Mouse (Mus musculus): ENCODE measurements at regions not wholly inside any gene's neighbourhood (a gene's known extent, or its start where the extent isn't known, plus 50 kb on each side); places are given as distances from the start of the nearest gene placed in this dataset.

DNA sequence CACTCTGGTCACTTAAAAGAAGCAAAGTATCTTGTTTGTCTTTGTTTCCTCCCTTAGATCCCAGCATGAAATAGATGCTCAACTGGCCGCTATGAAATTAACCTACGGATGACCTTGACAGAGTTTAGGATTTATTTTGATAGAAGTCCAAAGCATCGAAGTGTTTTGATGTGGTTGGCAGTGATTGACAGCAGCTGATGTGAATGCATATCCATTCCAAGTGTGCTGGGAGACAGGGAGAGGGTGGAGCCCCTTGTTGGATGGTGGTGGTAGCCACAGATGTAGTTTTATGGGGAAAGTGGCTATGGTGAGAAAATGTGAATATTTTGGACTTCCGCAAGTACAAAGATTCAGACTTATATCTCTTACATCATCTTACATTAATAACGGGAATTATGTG, 197.8 kb upstream of the Irx3 start:
- no peak for DNase-seq (ENCODE audit: low read depth, low spot score)

DNA sequence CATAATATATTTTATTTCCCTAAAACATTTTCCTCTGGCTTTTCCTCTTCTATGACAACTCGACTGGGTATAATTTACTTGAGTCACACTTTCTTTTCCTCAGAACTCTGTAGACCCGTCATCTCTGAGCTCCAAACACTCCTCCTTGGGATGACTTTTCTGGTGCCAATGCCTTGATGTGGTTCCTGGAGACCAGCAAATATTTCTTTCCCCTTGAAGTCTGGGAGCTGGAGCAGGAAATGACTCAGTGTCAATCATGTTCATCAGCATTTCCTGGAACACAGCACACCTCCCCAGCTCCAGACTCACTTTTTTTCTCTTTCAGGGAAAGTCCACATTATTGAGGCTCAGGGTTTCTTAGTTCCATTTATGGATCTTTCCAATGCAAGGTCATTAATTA, 197.3 kb upstream of the Irx3 start:
- no peak for DNase-seq (ENCODE audit: low read depth, low spot score)

DNA sequence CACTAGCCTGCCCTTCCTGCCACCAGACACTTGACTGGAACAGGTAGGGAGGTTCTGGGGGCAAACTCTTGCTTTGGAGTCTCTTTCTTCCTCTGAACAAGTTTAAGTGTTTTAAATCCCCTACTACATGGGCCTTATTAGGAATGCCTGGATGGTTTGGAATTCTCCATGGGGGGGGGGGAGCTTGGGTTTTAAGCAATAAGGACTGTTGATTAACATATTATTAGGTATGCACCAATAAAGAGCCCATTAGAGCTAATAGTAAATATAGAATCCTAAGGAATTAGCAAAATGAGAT, 196.0 kb upstream of the Irx3 start:
- DNase-seq (ENCODE audit: low read depth, low spot score), result no peak

DNA sequence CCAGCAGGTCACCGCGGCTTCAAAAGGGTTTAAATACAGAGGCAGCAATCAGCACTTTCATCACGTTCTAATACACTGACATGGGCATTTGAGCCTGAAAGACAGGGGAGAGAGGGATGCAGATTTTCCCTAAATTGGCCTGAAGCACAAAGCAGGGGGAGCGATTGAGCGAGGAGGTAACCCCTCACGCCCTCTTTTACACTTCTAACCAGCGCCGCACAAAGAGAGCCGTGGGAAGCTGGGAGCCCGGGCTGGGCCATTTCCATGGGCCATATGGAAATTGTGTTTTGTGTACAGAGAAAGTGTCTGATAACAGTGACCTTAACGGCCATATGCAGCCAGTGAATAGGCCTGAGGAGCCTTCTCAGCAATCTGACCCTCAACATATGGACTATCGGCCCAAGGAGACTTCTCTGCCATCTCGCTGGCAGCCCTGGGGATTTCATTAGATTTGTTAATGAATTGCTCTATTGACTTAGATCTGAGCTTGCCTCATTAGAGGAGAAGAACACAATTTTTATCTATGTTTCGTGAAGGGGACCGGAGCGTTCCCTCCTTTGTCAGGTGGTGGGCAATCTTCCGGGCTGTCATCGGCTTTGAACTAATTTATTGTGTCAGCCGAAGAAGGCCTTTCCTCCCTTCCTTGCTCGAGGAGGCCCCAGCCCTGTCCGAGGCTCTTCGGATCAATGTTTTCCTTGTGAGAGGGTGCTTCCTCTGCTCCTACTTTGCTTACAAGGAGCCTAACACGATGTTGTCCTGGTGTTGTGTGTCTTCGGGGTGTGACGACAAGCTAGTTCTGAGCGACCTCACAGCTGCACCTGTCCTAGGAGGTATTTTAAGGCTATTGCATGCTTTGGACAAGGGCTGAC, 195.4 kb upstream of the Irx3 start:
- DNase-seq (ENCODE audit: low read depth, low spot score), result no peak

DNA sequence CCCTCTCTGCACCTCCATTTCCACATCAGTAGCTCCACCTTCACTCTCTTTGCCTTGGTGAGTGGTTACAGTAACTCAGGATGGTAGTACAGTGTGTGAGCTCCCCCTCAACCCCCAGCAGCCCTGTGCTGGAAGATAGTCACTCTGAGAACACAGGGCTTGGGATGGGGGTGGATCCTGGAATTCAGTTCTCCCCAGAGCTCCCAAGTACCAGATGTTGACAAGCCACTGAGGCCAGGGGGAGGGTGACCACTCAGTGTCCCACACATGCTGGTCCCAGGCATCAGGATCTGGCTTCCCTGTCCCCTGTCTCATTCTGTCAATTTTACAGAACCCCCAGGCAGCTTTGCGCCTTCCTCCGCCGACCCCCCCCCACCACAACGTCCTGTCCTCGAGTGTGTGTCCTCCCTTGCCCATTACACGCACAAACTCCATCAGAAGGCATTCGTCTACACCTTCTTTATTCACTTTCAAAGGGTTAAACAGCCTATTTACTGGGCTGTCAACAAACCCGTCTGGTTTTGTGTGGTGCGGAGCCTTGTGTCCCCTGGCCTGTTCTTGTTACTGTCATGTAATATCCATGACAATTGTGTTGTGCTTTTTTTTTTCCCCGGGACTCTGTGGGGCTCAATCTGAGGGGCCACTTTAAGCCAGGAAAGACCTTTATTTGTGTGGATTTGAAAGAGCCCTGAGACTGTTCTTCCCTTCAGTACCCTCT, 194.6 kb upstream of the Irx3 start:
- DNase-seq (ENCODE audit: low read depth, low spot score), result no peak

DNA sequence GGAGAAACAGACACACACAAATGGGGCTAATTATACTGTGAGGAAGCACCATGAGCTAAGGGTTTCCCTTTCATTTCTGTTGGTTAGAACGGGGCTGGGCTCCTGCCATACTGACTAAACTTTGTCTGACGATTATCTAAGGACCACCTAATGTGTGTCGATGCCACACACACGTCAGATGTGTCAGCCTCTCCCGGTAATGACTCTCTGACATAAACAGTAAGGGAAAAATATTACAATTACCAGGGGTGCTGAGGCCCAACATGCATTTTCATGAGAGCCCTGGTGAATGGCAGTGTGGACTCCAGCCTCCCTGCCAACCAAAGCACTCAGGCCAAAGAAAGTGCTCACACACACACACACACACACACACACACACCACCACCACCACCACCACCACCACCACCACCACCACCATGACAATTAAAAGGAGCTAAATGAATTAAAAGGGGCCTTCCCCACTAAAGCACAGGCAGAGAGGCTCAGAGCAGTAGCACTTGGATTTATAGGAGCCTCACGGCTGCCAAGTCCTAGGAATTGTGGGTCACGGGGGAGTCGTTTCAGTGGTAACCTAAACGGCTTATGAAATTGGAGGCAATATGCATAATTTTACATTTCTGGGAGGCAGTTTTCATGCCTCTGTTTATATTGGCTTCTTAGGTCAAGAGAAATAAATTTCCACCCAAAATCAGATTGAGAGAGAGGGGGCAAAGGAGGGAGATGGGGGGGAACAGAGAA, 193.7 kb upstream of the Irx3 start:
- DNase-seq (ENCODE audit: low read depth, low spot score), result no peak

DNA sequence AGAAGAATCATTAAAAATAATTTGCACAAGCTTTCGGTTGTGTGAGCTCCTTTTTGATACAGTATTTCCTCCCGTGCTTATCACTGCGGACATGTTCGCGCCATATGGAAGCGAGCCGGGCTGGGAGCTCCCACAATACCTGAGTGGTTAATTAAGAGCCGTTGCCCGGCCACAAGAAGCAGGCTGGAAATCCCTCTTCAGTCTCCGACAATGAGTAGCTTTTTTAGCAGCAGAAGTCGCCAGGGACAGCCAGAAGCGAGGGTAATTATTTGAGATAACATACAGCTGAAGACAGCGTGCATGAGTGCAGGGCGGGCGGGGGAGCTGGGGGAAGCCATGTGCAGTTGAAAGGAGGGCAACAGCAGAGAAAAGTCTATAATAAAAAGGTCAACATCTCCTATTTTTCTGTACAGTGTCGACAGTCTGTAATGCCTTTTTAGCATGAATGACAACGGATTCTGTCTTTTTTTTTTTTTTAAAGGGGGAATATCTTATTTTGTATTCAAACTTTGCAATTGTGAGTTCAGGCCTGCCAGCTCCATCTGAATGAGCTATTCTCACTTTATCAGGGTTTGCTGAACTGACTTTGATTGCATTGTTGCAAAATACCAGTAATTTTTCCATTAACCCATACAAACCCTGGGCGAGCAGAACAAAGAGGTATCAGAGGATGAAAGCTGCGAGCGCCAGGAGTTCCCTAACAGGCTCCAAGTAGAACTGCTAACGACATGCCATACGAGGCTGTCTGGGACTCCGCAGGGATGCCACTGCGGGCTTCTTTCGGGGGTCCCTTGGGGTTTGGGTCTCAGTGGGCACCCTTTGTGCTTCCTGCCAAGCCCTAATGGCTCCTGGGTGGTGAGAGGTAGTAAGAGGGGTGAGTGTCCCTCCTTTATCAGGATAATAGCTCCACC, 189.9 kb upstream of the Irx3 start:
- no peak for DNase-seq (ENCODE audit: low read depth, low spot score)

DNA sequence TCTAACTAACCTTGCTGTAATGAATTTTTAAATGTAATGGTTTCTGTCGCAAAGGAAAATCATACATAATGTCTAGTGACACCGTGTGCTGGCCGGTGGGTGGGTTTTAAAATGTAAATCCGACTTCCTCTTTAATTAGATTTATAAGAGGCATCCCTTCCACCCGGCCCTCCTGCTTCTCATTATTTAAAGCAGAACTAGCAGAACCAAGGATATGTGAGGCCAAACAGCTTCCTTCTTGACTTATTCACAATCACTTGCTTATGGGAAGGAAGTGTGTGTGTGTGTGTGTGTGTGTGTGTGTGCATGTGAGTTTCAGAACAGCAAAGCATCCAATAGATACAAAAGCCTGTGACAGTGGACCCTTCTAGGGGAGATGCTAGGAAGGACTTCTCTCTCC, 189.1 kb upstream of the Irx3 start:
- no peak for DNase-seq (ENCODE audit: low read depth, low spot score)

DNA sequence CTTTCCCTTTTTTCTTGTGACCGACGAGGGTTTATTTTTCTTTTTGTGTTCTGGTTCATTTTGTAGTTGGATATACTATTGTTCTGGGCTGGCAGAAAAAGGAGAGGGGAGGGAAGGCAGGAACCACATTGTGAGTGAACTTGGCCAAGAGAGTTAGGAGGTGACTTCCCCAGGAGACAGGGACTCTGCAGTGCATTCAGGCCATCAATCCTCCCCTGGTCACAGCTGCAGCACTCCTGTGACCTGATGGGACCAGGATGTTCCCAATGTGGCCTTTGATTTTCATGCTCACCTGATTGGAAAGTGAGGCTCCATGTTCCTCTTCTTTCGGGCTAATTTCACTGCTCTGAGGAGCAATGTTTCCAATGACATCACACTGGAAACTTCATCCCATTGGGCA, 188.2 kb upstream of the Irx3 start:
- no peak for DNase-seq (ENCODE audit: low read depth, low spot score)

DNA sequence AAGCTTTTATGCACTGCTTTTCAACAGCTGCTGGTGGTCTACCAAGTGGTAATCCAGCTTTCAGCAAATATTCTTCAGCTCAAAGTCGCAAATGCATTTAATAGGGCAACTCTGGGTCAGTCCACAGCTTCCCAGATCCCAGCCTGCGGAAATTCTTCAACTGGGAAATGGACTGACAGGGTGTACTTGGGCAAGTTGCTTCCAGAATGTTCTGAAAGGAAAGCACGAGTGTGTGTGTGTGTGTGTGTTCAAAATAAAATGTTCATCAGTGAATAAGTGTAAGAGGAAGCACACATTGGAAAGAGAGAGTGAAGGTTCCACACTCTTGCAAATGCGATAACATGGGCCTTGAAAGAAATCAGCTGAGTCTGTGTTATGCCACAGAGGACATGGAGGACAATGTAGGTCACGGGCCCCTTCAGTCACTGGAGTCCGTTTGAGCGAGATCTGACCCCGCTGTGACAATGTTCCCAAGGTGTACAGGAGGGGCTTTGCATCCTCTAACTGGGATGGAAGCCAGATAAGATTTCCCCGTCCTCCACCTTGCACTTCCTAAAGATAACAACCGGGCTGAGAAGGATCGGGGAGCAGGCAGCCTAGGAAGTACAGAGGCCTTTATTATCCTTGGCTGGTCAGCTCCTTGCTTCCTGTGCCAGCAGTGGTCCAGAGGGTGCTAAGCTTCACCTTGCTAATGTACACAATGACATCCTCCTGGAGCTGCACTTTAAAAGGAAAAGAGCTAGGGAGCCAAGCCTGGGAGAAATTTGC, 187.2 kb upstream of the Irx3 start:
- no peak for DNase-seq (ENCODE audit: low read depth, low spot score)

DNA sequence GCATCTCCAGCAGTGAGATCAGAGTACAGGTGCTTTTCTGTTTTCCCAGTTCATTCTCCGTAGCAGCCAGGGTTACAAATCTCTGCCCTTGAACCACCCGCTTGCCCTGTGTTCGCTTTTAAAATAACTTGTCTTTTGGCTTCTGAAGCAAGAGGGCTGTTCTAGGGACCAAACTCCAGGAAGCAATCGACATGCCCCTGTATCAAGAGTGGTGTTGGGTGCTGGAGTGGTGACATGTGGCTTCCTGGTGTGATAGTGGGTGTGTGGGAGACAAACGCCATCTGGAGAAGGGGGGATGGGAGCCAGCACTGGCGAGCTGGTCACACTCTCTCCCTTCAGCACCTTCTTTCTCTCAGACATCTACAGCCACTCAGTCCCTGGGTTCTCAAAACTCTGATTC, 186.0 kb upstream of the Irx3 start:
- no peak for DNase-seq (ENCODE audit: low read depth, low spot score)

DNA sequence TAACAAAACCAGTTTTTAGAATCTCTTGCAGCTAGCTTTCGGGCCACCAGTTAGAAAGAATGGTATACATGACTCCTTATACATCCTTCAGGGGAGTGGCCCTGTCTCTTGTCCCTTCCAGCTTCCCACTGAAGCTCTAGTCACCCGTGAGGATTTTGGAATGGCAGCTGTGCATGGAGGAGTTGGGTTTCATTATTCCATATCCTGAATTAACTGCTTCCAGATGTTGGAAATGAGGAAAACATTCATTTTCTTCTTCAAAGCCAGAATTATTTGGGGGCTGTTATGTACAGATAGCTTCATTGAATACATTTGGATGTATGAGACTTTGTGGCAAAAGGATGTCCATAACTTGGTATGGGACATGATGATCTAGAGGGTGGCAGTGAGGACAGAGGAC, 181.3 kb upstream of the Irx3 start:
- DNase-seq (ENCODE audit: low read depth, low spot score), result no peak

DNA sequence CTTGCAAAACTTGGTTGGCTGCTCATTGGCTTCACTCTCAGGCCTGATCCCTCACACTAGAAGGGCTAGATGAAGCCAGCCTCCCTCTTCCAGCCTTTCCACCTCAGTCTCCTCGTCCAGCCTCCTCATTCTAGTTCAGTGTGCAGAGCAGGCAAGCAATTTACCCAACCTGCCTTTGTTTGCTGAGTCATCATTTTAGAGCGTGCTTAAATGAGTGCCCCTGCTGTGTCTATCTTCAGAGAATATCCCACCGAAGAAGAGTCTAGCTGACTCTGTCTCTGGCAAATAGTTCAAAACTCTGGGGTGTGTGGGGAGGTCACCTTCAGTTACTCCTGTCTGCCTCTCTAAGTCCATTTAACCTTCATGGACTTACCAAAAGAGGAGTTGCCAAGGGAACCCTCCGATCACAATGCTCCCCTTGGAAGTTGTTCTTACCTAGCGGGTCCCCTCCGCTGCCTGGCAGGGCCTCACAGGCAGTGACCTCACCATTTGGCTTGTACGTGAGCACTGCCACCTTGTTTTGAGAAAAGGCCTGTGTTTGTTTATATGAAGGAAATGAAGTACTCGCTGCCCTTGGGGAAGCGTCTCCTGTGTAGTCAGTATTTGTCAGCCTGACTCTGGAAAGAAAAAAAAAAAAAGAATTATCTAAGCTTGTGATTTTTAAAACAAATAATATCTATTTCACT, 175.2 kb upstream of the Irx3 start:
- DNase-seq (ENCODE audit: low read depth, low spot score), result no peak

DNA sequence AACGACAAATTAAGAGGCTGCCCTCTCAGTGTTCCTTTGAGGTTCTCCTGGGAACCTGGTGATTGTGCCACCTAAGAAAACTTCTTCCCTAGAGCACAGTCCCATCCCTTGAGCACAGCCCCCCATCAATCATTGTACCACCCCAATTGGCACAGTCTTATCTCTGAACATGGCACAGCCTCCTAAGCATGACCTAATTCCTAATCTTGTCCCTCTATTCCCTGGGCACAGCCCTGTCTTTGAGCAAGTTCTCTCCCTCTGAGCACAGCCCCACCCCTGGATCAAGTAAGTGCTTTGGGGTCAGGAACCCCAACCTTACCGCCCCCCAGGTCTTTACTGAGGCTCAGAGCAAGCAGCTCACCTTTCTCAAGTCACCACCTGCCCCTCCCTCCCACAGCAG, 173.6 kb upstream of the Irx3 start:
- no peak for DNase-seq (ENCODE audit: low read depth, low spot score)

DNA sequence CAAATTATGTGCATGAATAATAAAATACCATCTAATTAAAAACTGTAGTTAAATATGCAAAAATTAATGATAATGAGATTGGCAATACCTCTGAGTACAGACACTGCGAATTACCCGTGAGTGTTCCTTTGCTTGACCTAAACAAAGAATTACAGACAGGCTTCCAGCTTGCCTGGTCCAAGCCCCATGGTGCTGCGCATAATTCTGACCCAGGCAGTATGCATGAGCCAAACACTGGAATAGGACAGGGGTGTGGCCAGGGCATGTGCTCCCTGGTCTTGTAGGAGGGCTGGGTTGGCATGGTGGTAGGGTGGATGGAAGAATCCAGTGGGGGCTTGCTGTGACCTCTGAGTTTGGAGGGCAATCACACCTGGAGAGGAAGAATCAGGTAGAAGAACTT, 172.8 kb upstream of the Irx3 start:
- no peak for DNase-seq (ENCODE audit: low read depth, low spot score)

DNA sequence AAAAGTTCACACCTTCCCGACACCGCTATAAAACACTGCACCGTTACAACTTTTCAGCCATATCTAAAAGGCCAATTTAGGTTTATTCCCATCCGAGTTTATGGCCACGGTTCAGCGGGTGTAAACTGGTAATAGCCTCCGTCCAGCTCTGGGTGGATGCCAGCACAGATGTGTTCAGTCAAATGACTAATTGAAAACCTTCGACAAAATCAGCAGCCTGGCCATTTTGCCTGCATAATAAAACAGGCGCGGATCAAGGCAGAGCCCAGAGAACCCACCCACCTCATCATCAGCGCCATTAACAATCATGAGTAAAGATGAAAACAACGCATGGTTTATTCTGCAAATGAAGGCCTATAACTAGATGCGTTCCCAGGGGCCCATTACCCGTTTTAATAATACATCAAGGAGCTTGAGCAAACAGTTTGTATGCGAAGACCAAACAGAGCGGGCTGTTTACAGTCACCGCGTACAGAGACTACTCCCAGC, 172.1 kb upstream of the Irx3 start:
- no peak for DNase-seq (ENCODE audit: low read depth, low spot score)

DNA sequence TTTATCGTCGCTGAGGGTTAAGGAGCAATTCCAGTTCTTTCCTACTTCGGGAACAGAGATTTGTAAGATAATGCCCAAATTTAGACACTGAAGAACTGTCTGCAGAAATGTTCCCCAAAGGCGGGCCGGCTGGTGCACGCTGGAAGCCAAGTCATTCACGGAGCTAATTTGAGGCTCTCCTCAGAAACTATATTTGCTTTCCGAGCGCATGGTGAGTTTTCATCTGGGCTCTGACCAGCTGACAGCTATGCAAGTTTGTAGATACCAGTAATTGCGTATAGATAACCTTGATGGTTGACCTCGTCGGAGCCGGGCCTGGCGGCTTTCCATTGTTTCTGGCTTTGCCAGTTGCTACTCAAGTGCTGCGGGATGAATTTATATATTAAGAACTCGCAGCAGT, 165.5 kb upstream of the Irx3 start:
- DNase-seq (ENCODE audit: low read depth, low spot score), result no peak

DNA sequence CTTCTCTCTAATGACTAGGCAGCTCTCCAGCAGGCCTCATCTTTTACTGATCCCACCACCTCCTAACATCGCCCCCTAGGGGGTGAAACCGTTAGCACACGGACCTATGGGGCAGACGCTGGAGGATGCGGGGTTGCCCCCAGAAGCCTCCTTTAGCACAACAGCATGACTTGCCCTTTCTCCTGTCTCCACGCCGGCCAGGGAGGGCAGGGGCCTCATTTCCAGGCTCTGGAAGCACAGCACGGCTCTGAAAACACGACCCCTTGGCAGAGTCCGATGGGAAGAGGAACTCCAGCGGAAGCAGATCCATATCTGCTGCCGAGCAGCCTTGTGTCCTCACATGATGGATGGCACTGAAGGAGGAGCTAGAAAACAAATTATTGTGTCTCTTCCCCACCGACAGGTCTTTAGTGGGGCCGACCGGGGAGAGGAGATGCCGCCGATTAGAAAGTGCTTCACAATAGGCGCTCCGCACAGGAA, 165.1 kb upstream of the Irx3 start:
- DNase-seq (ENCODE audit: low read depth, low spot score), result no peak

DNA sequence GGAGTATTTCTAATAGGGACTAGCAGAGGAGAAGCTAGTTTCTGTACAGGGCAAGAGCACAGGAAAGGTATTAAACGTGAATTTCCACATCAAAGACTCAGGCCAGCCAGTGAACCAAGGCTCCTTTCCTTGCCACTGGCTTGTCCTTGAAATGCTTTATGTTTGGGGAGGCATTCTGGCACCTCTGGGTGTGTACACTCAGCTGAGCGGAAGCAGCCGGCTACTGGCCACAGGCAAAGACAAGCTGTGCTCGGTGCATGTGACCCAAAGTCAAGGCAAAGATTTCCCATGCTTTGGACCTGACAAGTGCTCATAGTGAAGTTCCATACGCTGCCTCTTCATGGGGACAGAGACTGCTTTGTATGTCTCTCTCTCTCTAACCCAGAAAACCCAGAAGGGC, 159.8 kb upstream of the Irx3 start:
- DNase-seq (ENCODE audit: low read depth, low spot score), result no peak

DNA sequence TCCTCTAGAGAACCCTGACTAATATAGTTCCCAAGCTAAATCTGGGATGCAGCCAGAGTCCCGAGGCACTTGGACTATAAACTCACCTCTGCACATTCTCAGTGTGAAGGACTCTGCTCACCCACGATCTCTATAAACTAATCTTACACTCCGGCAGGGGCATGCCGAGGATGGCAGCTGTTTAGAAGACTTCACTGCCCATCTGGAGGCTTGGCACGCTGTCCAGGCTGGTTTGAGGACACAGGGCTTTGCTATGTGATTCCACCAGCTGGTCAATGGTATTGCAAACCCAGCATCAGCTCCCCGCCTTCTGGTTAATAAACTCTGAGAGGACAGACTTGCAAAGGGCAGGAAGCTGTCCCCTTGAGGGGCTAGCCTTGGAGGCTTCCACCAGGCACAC, 153.3 kb upstream of the Irx3 start:
- DNase-seq (ENCODE audit: low read depth, low spot score), result no peak
